Mouse (Mus musculus): Measurements from ENCODE around the gene Sf3b3.

Gene Sf3b3

DNA sequence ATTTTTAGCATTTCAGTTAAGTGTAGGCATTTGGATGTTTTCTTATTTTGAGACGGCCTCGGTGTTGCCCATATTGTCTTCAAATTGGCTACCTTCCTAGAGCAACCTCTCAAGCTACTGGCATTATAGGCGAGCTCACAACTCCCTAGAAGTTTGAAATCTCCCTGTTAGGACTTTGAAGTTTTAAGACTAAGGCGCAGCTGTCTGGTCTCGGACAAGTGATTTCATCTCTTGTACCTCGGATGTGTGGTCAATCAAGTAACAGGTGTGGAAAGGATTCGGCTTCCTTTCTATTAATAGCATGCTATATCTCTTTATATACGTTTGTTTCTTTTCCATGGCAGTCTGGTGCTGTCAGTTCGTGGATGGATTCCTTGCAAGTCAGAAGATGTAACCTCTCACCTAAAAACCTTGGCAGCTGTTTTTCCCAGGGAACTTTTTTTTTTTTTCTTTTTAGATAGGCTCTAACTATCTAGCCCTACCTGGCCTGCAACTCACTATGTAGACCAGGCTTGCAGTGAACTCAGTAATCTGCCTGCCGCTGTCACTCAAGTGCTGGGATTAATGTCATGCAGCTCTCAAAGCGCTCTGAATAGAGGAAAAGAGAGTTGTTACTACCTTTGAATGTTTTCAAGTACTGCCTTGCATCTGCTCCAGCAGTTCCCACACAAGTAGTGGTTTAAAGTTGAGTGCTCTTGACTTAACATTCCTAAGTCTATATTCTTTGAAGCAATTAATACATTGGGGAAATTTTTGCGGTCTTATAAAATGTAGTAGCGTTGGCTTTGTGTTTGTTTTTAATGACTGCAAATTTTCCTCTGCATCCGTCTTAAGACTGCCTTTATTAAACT, 1.3 kb upstream of the Sf3b3 start:
- no peak for DNase-seq (ENCODE audit: low spot score)

GRCm38 (mm10) chr8:110847171-110847549, 573 bp upstream of the Sf3b3 start:
- DNase-seq (ENCODE audit: low spot score): no peak

DNA sequence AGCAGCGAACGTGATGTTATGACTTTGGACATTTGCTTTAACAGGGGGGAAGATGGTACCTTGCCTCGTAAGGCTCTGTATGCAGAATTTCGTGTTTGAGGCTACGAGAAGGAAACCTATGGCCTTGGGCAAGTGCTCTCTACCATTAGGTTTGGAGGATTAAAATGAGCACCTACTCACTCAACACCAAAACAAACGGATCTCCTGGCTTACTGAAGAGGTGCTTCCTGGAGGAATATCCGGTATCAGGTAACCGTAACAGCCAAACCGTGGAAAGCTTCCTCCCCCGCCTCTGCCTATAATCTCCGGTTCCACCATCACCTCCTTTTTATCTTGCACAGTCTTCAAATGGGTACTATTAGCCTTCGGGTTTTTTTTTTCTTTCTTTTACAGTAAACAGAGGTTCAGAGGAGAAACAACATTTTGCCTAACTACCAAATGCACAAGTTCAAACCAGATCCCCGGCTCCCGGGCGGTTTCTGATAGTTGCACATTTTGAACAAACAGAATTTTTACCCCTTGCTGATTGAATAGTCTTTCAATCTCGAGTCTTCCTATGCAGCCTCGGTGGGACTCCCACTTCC, 674 bp downstream of the Sf3b3 start:
- no peak for DNase-seq (ENCODE audit: low spot score)

DNA sequence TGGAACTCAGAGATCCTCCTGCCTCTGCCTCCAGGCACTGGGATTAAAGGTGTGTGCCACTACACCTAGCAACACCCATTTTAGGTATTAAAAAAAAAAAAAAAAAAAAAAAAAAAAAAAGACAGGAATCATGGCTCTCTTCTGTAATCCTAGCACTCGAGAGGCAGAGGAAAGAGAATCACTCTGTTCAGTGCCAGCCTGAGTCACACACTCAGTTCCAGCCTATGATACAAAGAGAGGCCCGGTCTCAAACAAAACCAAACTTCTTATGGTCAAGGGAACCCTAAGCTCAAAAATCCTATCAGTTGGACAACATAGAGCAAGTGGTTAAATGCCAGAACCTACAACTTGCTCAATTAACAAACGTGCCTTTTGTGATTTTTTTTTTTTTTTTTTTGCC, 1.6 kb downstream of the Sf3b3 start:
- no peak for DNase-seq (ENCODE audit: low spot score)

DNA sequence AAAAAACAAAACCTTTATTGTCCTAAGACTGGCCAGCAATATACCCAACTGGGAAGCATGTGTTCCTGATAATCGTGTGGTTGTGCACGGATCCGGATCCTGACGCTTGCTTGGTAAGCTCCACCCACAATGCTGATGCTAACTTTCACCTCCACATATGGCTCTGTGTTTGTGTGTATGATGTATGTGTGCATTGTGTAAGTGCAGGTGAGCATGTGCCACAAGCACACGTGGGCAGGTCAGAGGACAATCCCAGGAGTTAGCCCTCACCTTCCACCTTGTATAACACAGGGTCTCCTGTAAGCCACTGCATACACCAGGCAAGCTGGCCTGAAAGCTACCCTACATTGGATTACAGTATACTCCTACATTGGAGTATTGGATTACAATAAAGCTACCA, 3.4 kb downstream of the Sf3b3 start:
- no peak for DNase-seq (ENCODE audit: low spot score)

DNA sequence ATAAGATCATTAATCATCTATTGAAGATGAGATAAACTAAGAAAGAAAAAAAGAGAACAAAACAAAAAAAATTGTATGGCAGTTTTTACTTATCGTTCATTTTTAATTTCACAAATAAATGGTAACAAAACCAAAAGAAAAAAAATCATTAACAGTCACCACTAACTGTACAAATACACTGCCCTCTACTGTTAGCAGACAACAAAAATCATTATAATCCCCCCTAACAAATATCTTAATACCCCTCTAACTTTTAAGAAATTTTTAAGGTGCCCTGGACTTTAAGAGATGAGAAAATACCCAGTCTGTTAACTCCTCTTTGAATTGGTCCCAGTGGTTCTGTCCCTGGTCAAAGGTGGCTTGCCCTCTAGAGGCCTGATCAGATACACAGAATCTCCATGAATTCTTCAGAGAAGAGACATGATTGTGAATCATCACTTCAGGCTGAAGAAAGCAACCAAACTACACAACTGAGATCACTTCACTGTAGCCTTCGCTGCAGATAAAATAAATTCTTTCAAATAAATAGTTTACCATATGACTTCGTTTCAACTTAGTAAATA, 4.5 kb downstream of the Sf3b3 start:
- DNase-seq (ENCODE audit: low spot score): no peak

DNA sequence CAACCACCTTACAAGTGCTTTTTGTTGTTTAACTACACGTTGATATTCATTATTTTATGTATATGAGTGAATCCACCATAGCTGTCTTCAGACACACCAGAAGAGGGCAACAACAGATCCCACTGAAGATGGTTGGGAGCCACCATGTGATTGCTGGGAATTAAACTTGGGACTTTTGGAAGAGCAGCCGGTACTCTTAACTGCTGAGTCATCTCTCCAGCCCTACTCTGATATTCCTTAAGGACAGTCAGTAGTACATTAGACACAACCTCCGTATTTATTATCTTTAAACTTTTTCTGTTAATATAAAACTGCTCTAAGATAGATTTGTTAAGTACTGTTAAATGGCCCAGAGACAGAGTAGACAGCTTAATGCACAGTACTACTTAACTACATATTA, 14.6 kb downstream of the Sf3b3 start:
- DNase-seq (ENCODE audit: low spot score): no peak

GRCm38 (mm10) chr8:110828511-110828910, 18.1 kb downstream of the Sf3b3 start:
- no peak for DNase-seq (ENCODE audit: low spot score)

GRCm38 (mm10) chr8:110824861-110825260, 21.7 kb downstream of the Sf3b3 start:
- DNase-seq (ENCODE audit: low spot score): no peak

DNA sequence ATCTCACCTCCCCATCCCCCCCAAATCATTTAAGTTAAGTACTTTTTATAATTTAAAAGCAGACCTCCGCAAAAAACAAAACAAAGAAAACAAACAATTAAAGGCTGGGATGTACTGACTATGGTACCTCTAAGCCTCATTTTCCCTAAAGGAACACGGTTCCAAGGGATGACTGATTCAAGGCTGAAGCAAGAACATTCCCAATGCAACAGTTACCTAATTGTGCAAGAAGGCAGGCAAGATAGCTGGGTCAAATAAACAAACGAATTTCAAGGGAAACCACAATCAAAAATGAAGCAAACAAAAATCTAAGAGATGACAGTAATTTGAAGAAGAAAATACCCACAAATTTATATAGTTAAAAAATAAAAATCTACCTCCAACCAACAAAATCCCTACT, 24.6 kb downstream of the Sf3b3 start:
- DNase-seq (ENCODE audit: low spot score): no peak

- no peak for DNase-seq (ENCODE audit: low spot score)
Measured at GRCm38 (mm10) chr8:110820257-110820656, 26.3 kb downstream of the Sf3b3 start.

GRCm38 (mm10) chr8:110818593-110818992, 28.0 kb downstream of the Sf3b3 start:
- no peak for DNase-seq (ENCODE audit: low spot score)

- DNase-seq (ENCODE audit: low spot score): no peak
Measured at GRCm38 (mm10) chr8:110816990-110817389, 29.6 kb downstream of the Sf3b3 start.

GRCm38 (mm10) chr8:110815308-110815707, 31.3 kb downstream of the Sf3b3 start:
- DNase-seq (ENCODE audit: low spot score): no peak

GRCm38 (mm10) chr8:110813081-110813812, 33.3 kb downstream of the Sf3b3 start:
- no peak for DNase-seq (ENCODE audit: low spot score)

GRCm38 (mm10) chr8:110812349-110813080, 34.1 kb downstream of the Sf3b3 start:
- no peak for DNase-seq (ENCODE audit: low spot score)

GRCm38 (mm10) chr8:110811793-110812192, 34.8 kb downstream of the Sf3b3 start:
- DNase-seq (ENCODE audit: low spot score): no peak

DNA sequence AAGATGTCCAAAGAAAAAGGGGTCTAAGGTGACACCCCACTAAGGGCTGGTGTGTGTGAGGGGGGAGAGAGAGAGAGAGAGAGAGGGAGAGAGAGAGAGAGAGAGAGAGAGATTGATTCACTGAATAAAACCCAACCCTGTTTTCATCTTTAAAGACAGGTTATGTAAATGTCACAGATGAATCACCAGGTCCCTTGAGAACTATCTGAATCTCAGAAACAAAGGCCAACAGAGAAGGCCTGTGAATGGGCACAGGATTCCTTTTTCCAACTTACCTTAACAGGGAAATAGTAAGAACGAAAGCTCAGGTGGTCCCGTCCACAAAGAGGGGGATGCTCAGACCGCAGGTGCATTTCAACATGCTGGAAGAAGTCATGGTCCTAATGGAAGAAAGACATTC, 35.5 kb downstream of the Sf3b3 start:
- no peak for DNase-seq (ENCODE audit: low spot score)

DNA sequence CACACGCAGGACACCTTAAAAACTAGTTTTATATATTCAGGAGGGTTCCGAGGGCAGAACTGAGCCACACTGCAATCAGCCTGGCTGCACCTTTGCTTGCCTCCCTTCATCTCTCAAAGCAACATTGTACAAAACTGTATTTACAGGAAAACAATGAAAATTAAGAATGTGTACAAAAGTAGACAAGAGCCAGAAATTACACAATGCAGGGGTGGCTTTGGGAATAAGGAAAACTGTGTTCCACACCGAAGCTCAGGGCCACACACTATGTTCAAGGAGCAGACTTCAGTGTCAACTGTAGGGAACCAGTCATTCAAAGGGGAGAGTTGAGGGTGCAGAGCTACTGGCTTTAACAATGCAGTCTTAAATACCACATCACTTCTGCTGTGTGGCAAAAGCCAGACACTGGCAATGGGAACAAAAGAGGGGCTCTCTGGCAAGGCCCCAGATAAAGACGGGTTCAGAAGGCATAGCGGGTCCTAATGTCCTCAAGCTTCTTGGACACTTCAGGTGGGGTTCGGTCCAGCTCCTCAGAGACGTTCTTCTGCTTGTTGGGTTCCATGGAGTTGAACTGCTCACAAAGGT, 36.0 kb downstream of the Sf3b3 start:
- DNase-seq (ENCODE audit: low spot score): no peak

DNA sequence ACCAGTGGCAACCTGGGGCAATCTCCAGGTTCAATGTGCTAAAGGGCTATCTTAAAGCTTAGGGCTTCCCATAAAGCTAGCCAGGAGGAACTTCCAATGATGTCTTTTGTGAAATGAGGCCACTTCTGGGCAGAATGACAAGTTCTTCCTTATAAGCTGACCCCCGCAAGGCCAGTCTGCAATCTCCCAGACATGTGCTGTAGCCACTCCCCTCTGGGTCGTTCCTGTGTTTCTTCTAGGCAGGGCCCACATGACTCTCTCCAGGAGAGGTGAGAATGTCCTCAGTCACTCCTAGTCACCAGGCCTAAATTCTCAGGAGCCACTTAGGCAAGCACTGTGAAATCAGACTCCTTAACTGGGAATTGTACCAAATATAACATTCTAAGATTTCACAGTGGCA, 36.8 kb downstream of the Sf3b3 start:
- no peak for DNase-seq (ENCODE audit: low spot score)

Data from T-cell, adult 2 months (primary cell).